Mouse (Mus musculus) limb, embryonic 10.5 days (tissue): ENCODE data around the gene Cables2. TPM values are rescaled to one million over a fixed set of nuclear protein-coding genes. Genes with fewer than 3 reads are reported as not detected.
"Not testable (repeated sequence)": the region's sequence is repeated elsewhere in the genome, so short reads cannot be mapped to it uniquely, and the experiment has no call there.

Experiments
- DNase-seq: peaks from one replicate; pipeline ENCODE4 v3.0.0-alpha.2; 2017; ENCODE audit warnings: low spot score
- H3K27ac ChIP-seq: fragments of 300-500 bp; sonication (generic); 2 replicates; pipeline ENCODE4 v1.5.1; 2016; ENCODE audit warnings: mild to moderate bottlenecking
- H3K27me3 ChIP-seq: fragments of 300-500 bp; sonication (generic); 2 replicates; pipeline ENCODE4 v1.6.1; 2016; ENCODE audit warnings: low read depth, mild to moderate bottlenecking; ENCODE audit not compliant: poor library complexity, severe bottlenecking
- H3K36me3 ChIP-seq: fragments of 300-500 bp; sonication (generic); 2 replicates; pipeline ENCODE4 v1.6.1; 2016; ENCODE audit warnings: mild to moderate bottlenecking, moderate library complexity
- H3K4me1 ChIP-seq: fragments of 300-500 bp; sonication (generic); 2 replicates; pipeline ENCODE4 v1.6.1; 2016
- H3K4me3 ChIP-seq: fragments of 300-500 bp; sonication (generic); 2 replicates; pipeline ENCODE4 v1.5.1; 2016; ENCODE audit warnings: mild to moderate bottlenecking, moderate library complexity
- H3K9me3 ChIP-seq: fragments of 300-500 bp; sonication (generic); replicated peaks from 2 replicates; pipeline ENCODE4 v1.6.1; 2016; ENCODE audit warnings: mild to moderate bottlenecking
- WGBS: fragments of 180-500 bp; shearing (Covaris S2); methylation state at CpG from one replicate; pipeline ENCODE4 v1.1.7; 2016; 5-methylcytosine and 5-hydroxymethylcytosine counted together
- polyA plus RNA-seq: library from polyadenylated mRNA; unstranded; fragments of >200 nt; fragmentation: Nextera tagmentation; extraction: Ambion mirVana; gene quantifications from 2 replicates; pipeline ENCODE4 v1.2.1, GENCODE M21; 2016

Gene Cables2
- polyA plus RNA-seq, 1 experiment from 2014 or later = 16.4 TPM

GRCm38 (mm10) chr2:180258951-180259484, 14.3 kb downstream of the Cables2 start:
- H3K4me3 ChIP-seq, H3K27ac ChIP-seq: not testable (repeated sequence)
- 88% methylated on average over 10 of the region's 10 CpGs for WGBS

DNA sequence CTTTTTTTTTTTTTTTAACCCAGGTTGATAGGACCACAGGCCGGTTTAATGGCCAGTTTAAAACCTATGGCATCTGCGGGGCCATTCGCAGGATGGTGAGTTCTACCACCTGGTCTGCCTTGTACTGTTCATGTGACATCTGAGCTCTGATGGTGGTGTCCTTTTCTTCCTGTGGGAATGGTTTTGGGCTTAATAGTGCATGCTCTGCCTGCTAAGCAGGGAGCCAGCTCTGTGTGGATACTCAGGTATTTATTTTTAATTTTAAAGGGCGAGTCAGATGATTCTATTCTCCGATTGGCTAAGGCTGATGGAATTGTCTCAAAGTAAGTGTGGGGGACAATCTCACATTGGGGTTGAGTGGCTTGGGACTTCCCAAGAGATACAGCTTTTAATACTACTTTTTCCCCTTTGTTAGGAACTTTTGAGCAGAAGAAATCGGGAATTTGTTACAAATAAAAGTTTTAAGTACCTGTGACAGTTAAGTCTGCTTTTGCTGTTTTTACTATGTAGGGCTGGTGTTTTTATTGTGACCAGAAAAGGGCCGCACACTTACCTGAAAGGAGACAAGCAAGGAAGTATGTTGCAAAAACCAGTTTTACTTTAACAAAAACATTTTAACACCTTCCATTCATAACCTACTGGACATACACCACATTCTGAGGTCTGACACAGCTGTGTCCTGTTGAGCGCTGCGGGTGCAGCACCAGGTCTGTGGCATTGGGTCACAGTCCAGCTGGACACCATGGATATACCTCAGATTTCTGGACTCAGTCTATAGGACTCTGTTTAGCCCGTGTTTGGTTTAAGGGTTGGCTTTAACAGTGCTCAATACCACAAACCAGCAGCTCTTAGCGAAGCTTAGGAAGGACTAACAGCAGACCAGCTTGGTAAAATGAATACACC, 15.1 kb downstream of the Cables2 start:
- 54% methylated on average over 11 of the region's 11 CpGs for WGBS
- no peak for DNase-seq
- H3K27me3 ChIP-seq = no peaks in the 10 kb centered on the region
- H3K4me1 ChIP-seq = peaks cover 23% of the 10 kb centered on the region
- no peaks in the 10 kb centered on the region for H3K9me3 ChIP-seq
- H3K4me3 ChIP-seq = peak overlapping the region; percentile 85
- H3K27ac ChIP-seq = peak overlapping the region; percentile 92
- peaks cover 57% of the 10 kb centered on the region for H3K36me3 ChIP-seq

More at GRCm38 (mm10) chr2:180258951-180259484, 14.3 kb downstream of the Cables2 start:
- DNase-seq, H3K9me3 ChIP-seq, H3K27me3 ChIP-seq: not testable (repeated sequence)
- Histone ChIP-seq H3K4me1 (peaks cover 23% of the 10 kb centered on the region), H3K36me3 (peaks cover 65% of the 10 kb centered on the region)

DNA sequence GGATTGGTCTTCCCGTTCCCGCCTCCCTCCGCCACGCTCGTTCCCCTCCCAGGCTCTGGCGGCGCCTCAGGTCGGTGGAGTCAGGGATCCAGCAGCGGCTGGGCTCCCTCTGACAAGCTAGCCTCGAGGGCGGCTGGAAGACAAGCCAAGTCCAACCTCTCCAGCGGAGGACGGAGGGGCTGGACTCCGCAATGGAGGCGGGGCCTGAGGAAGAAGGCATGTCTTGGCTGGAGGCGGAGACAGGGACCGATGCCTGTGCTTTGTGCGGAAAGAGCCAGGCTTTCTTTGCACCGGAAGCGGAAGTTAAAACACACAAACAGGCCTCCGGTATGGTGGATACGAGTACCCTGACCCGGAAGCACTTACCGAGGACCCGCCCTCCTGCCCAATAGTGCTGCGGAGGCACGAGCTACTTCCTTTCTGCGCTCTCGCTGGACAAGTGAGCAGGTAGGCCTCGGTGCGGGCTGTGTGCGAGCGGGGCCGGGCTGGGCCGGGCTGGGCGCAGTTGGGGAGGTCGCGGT, 16.2 kb downstream of the Cables2 start, which contains the start of gene Rps21:
Gene Rps21, plus strand, starts transcription at position 377 of the 521 bp plus-strand sequence.
- under 1% methylated on average over 38 of the region's 38 CpGs for WGBS
- H3K27ac ChIP-seq = peak within 1 kb of the TSS; percentile 92

GRCm38 (mm10) chr2:180256296-180257000, 16.8 kb downstream of the Cables2 start:
- no peaks in the 10 kb centered on the region for H3K27me3 ChIP-seq
- peaks cover 39% of the 10 kb centered on the region for H3K36me3 ChIP-seq
- DNase-seq = no peak
- H3K4me3 ChIP-seq = peak overlapping the region; percentile 85
- peaks cover 29% of the 10 kb centered on the region for H3K4me1 ChIP-seq
- 26% methylated on average over 26 of the region's 26 CpGs for WGBS
- H3K27ac ChIP-seq = peak overlapping the region; percentile 92
- no peaks in the 10 kb centered on the region for H3K9me3 ChIP-seq

More for the DNA sequence above, 16.2 kb downstream of the Cables2 start, which contains the start of gene Rps21:
- peak; percentile 98 for DNase-seq
- H3K27me3 ChIP-seq = no peaks in the 10 kb centered on the region
- no peaks in the 10 kb centered on the region for H3K9me3 ChIP-seq
- peaks cover 23% of the 10 kb centered on the region for H3K4me1 ChIP-seq
- H3K36me3 ChIP-seq = peaks cover 46% of the 10 kb centered on the region
- H3K4me3 ChIP-seq = peak within 1 kb of the TSS; percentile 85

DNA sequence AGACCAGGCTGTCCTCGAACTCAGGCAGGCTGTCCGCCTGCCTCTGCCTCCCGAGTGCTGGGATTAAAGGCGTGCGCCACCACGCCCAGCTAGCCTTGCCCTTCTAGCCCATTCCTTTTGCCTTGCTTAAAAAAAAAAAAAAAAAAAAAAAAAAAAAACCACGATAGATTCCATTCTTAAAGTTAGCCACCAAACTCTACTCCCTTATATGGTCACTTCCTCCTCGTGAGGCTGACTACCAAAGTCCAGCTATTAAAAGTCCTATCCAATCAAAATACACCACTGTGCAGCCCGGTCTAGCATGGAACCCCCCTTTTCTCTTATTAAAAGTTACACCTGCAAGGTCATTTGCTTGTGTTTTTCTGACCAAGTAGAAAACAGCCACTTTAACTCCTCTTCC, 17.6 kb downstream of the Cables2 start:
- WGBS = 93% methylated on average over 9 of the region's 9 CpGs
- Histone ChIP-seq H3K27ac (peak overlapping the region; percentile 92; the same call in 1 of the 2 replicates), H3K36me3 (peaks cover 32% of the 10 kb centered on the region), H3K4me1 (peaks cover 32% of the 10 kb centered on the region), H3K9me3 (no peaks in the 10 kb centered on the region), H3K27me3 (no peaks in the 10 kb centered on the region), H3K4me3 (peak overlapping the region; percentile 85)
- DNase-seq = no peak

DNA sequence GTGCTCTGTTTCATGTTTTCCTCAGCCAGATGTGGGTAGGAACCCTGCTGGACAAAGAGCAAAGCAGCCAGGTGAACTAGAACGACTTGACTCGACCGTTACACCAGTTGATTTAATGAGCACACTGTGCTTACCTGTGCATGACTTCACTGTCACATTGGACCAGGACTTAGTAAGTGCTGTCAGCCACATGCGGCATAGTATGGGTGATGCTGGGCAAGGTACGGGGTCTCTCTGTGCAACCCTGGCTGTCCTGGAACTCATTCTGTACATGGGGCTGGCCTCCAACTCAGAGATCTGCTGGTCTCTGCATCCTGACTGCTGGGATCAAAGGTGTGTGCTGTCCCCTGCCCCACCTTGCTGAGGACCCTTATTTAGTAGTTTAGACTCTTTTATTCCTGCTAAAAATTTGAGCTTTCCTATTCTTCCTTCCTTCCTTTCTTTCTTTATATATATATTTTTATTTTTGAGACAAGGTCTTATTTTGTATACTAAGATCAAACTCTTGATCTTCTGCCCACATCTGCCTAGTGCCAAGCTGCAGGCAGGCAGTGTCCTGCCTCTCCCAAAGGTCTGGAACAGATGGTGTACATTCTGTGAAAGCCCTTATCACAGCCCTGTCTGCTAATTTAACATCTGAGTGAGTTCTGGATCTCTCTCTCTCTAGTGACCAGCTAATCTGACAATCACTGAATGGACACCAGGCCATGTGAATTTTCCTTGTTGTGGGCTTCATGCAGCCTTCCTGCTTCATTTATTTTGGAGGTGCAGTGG, 18.7 kb downstream of the Cables2 start:
- peaks cover 31% of the 10 kb centered on the region for H3K4me1 ChIP-seq
- H3K36me3 ChIP-seq = peaks cover 21% of the 10 kb centered on the region
- 94% methylated on average over 5 of the region's 5 CpGs for WGBS
- H3K9me3 ChIP-seq = no peaks in the 10 kb centered on the region
- no peak for DNase-seq
- H3K27ac ChIP-seq = no peak overlapping the region
- no peaks in the 10 kb centered on the region for H3K27me3 ChIP-seq
- no peak overlapping the region for H3K4me3 ChIP-seq

GRCm38 (mm10) chr2:180251838-180252237, 21.5 kb downstream of the Cables2 start:
- WGBS = 65% methylated on average over 3 of the region's 3 CpGs
- H3K4me3 ChIP-seq = no peak overlapping the region

DNA sequence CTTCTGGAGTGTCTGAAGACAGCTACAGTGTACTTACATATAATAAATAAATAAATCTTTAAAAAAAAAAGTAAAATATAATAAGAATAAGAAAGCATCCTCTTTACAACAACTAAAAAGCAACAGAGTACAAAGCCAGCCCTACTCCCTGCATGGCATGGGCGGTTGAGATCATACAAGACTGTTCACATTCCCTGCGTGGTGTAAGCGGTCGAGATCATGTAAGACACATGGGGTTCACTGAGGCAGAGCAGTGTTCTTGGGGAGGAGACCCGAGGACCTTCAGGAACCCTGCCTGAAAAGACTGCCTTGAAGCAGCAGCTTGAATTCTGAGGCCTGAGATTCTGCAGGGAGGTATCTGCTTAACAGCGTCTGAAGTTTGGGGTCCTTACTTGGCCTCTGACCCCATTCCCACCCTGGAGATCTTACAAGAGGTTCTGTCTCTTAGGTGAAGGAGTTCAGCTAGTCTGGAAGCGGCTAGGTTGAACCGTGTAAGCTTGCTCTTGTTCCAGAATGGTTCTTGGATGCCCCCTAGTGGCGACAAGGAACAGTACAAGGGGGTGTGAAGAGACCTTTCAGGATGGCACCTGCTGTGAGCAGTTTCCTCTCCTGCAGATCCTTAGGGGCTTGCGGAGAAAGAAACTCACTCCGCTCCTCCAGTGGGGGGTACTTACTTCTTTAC, 22.2 kb downstream of the Cables2 start:
- DNase-seq = peak; percentile 82
- 36% methylated on average over 11 of the region's 11 CpGs for WGBS
- peaks cover 19% of the 10 kb centered on the region for H3K4me1 ChIP-seq
- H3K27ac ChIP-seq = no peak overlapping the region; the same call in 1 of the 2 replicates
- no peaks in the 10 kb centered on the region for H3K9me3 ChIP-seq
- no peaks in the 10 kb centered on the region for H3K27me3 ChIP-seq
- H3K4me3 ChIP-seq = no peak overlapping the region
- H3K36me3 ChIP-seq = no peaks in the 10 kb centered on the region

More at GRCm38 (mm10) chr2:180251838-180252237, 21.5 kb downstream of the Cables2 start:
- Histone ChIP-seq H3K27ac (no peak overlapping the region), H3K4me1 (peaks cover 25% of the 10 kb centered on the region), H3K27me3 (no peaks in the 10 kb centered on the region), H3K9me3 (no peaks in the 10 kb centered on the region), H3K36me3 (no peaks in the 10 kb centered on the region)
- DNase-seq = no peak

GRCm38 (mm10) chr2:180248947-180249660, 24.2 kb downstream of the Cables2 start:
- WGBS = 65% methylated on average over 9 of the region's 9 CpGs
- H3K27ac ChIP-seq = no peak overlapping the region

DNA sequence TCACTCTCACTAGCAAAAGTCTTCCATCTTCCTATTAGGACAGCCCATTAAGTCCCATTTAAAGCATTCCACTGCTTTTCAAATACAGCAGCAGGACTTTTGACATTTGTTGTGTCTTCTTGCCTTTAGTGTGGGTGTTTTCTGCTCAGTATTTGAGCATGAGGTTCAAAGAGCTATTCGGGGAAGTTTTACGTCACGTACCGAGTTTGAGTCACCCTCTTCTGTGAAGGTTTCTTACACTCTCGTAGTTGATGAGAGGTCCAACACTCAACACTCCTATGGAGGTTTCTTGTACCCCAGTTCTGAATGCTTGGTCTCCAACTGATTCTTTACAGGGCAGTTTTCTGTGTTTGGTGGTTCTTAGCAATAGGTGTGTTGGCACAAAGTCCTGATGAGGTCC, 25.4 kb downstream of the Cables2 start:
- 90% methylated on average over 5 of the region's 5 CpGs for WGBS
- Histone ChIP-seq H3K27ac (no peak overlapping the region), H3K27me3 (no peaks in the 10 kb centered on the region), H3K9me3 (no peaks in the 10 kb centered on the region), H3K4me1 (peaks cover 16% of the 10 kb centered on the region), H3K4me3 (no peak overlapping the region), H3K36me3 (no peaks in the 10 kb centered on the region)
- no peak for DNase-seq

More at GRCm38 (mm10) chr2:180248947-180249660, 24.2 kb downstream of the Cables2 start:
- Histone ChIP-seq H3K4me3 (no peak overlapping the region), H3K9me3 (no peaks in the 10 kb centered on the region), H3K36me3 (no peaks in the 10 kb centered on the region), H3K4me1 (peaks cover 16% of the 10 kb centered on the region), H3K27me3 (no peaks in the 10 kb centered on the region)
- no peak for DNase-seq

DNA sequence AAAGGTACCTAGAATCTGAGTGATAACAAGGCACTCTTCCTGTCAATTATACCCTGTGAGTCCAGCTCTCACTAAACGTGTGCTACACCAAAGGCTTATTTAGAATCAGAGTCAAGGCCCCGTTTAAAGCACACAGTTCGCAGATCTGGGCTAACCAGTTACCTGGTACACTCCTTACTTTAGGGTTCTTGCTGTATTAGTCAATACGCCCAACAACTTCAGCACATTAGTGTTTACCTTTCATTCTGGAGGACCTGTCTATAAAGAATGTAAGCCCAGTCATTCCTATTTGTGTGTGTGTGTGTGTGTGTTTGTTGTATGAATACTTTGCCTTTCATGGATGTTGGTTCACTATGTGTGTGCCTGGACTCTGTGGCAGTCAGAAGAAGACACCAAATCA, 30.2 kb downstream of the Cables2 start:
- DNase-seq = no peak
- H3K4me1 ChIP-seq = no peaks in the 10 kb centered on the region
- H3K36me3 ChIP-seq = no peaks in the 10 kb centered on the region
- no peak overlapping the region for H3K4me3 ChIP-seq
- WGBS = 86% methylated on average over 4 of the region's 4 CpGs
- H3K9me3 ChIP-seq = no peaks in the 10 kb centered on the region
- no peak overlapping the region for H3K27ac ChIP-seq
- no peaks in the 10 kb centered on the region for H3K27me3 ChIP-seq
